Mouse (Mus musculus) intestine, postnatal 0 days (tissue): ENCODE measurements around the gene Gmeb2. TPM values are rescaled to one million over a fixed set of nuclear protein-coding genes. Genes with fewer than 3 reads are reported as not detected.

Source experiments
- ATAC-seq: fragments of 200-750 bp; cut with Nextera tagmentation; 2 replicates; pipeline ENCODE4 v1.8.0; 2017; ENCODE audit warnings: mild to moderate bottlenecking, moderate TSS enrichment, moderate library complexity
- H3K27ac ChIP-seq: fragments of 300-500 bp; sonication (generic); 2 replicates; pipeline ENCODE4 v1.5.1; 2014; ENCODE audit warnings: mild to moderate bottlenecking, low read depth, low read length, moderate library complexity
- H3K27me3 ChIP-seq: fragments of 300-500 bp; sonication (generic); replicated peaks from 2 replicates; pipeline ENCODE4 v1.6.1; 2014; ENCODE audit warnings: low read length, mixed read lengths; ENCODE audit not compliant: control insufficient read depth, insufficient read depth
- H3K36me3 ChIP-seq: fragments of 300-500 bp; sonication (generic); 2 replicates; pipeline ENCODE4 v1.6.1; 2014; ENCODE audit warnings: mild to moderate bottlenecking, moderate library complexity; ENCODE audit not compliant: control insufficient read depth, insufficient read depth
- H3K4me1 ChIP-seq: fragments of 300-500 bp; sonication (generic); replicated peaks from 2 replicates; pipeline ENCODE4 v1.6.1; 2014; ENCODE audit warnings: antibody characterized with exemption, low read length, mixed read lengths; ENCODE audit not compliant: control insufficient read depth, insufficient read depth
- H3K4me2 ChIP-seq: fragments of 300-500 bp; sonication (generic); replicated peaks from 2 replicates; pipeline ENCODE4 v1.6.1; 2014; ENCODE audit warnings: low read depth, mild to moderate bottlenecking, moderate library complexity
- H3K4me3 ChIP-seq: fragments of 300-500 bp; sonication (generic); 2 replicates; pipeline ENCODE4 v1.5.1; 2014; ENCODE audit warnings: low read depth, low read length
- H3K9ac ChIP-seq: fragments of 300-500 bp; sonication (generic); 2 replicates; pipeline ENCODE4 v1.6.1; 2014; ENCODE audit warnings: mild to moderate bottlenecking, low read depth, low read length
- H3K9me3 ChIP-seq: fragments of 300-500 bp; sonication (generic); 2 replicates; pipeline ENCODE4 v1.6.1; 2016; ENCODE audit warnings: mixed run types; ENCODE audit not compliant: control insufficient read depth
- CTCF ChIP-seq: sonication (generic); IDR thresholded peaks from 2 replicates; pipeline ENCODE4 v1.5.1; 2016; ENCODE audit warnings: low read depth, mild to moderate bottlenecking, control low read depth, antibody characterized with exemption, moderate library complexity
- WGBS: fragments of 180-500 bp; shearing (Covaris S2); extraction: QIAGEN DNeasy Blood & Tissue Kit; methylation state at CpG from one replicate; pipeline ENCODE4 v1.1.7; 2014; 5-methylcytosine and 5-hydroxymethylcytosine counted together
- polyA plus RNA-seq: library from polyadenylated mRNA; unstranded; fragments of >200 nt; fragmentation: Nextera tagmentation; extraction: Ambion mirVana; gene quantifications from 2 replicates; pipeline ENCODE4 v1.2.1, GENCODE M21; 2015

The Gmeb2 gene
- polyA plus RNA-seq, 1 experiment from 2014 or later, result 5.4 TPM

DNA sequence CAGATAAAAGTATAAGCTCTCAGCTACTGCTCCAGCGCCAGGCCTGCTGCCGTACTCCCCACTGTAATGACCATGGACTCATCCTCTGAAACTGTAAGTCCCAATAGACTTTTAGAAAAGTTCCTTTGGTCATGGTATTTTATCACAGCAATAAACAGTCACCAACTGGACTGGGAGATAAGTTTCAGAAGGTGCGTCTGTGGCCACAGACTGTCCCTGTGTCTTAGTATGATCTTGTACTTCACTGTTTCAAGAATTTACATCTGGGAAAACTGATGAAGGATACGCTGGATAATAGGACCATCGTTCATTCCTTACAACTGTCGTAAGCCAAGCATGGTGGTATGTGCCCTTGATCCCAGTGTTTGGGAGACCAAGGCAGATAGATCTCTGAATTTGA is 71.8 kb downstream of the Gmeb2 start:
- WGBS, result 86% methylated on average over 6 of the region's 6 CpGs
- H3K27ac ChIP-seq, result no peak overlapping the region
- TF ChIP-seq CTCF, result no peak
- no peaks in the 10 kb centered on the region for H3K36me3 ChIP-seq
- no peaks in the 10 kb centered on the region for H3K9me3 ChIP-seq
- no peaks in the 10 kb centered on the region for H3K4me1 ChIP-seq
- ATAC-seq, result no peak
- H3K27me3 ChIP-seq, result peaks cover 14% of the 10 kb centered on the region
- H3K9ac ChIP-seq, result no peak overlapping the region
- no peak overlapping the region for H3K4me3 ChIP-seq
- H3K4me2 ChIP-seq, result no peak overlapping the region

DNA sequence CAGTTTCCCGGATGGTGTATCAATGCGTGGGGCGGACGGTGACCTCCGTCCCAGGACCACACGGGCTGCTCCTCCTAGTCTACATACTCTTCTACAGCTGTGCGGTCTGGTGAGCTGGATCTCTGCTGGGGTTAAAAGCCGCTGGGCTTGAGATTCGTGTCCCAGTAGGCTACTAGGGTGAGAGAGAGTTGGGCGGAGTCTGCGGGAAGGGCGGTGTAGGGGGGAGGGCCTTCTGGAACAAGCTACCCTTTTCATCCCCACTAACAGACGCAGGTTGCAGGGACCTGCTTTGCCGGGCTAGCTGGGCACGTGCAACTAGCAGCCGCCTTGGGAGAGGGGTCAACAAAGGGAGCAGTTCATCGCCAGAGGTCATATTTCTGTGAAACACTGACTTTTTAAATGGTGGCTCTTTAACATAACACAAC is 74.8 kb downstream of the Gmeb2 start, which contains the start of gene Srms:
Srms (minus strand) TSS at position 165 of the 425 bp plus-strand sequence.
- H3K9ac ChIP-seq, result 0 out of 2 replicates have a peak within 1 kb of the TSS, but pooled peaks have one; percentile 5
- H3K27ac ChIP-seq, result no peak within 1 kb of the TSS
- H3K4me1 ChIP-seq, result no peaks in the 10 kb centered on the region
- H3K4me2 ChIP-seq, result peak within 1 kb of the TSS; percentile 67
- H3K36me3 ChIP-seq, result no peaks in the 10 kb centered on the region
- peaks cover 14% of the 10 kb centered on the region for H3K27me3 ChIP-seq
- 2% methylated on average over 17 of the region's 17 CpGs for WGBS
- peak within 1 kb of the TSS; percentile 29 for H3K4me3 ChIP-seq
- ATAC-seq, result peak; percentile 62
- TF ChIP-seq CTCF, result no peak
- H3K9me3 ChIP-seq, result no peaks in the 10 kb centered on the region

DNA sequence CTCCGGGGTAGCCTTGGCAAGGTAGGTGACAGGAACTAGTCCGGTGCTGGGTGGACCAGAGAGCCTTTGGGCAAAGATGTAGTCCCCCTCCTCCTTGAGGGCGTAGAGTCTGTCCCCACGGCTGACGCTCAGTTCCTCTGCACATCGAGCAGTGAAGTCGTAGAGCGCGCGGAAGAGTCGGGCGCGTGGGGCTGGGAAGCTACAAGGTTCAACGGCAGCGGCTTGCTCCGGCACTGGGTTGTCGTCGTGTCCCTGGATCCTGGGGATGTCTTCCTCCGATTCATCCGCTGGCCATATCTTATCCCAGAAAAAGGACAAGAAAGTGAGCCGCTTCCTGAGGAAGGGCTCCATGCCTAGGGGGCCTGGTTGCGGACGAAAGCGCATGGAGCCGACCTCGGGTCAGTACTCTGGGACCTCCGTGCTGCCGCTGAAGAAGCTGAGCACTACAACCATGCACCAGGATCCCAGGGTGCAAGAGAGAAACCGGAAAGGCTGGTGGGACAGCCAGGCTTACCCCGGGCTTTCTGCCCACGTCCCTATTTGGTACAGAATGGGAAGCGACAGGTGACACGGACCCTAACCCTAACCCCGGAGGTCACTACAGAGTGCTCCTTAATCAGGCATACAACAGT is 75.3 kb downstream of the Gmeb2 start:
- 0 out of 2 replicates have a peak overlapping the region, but pooled peaks have one; percentile 5 for H3K9ac ChIP-seq

DNA sequence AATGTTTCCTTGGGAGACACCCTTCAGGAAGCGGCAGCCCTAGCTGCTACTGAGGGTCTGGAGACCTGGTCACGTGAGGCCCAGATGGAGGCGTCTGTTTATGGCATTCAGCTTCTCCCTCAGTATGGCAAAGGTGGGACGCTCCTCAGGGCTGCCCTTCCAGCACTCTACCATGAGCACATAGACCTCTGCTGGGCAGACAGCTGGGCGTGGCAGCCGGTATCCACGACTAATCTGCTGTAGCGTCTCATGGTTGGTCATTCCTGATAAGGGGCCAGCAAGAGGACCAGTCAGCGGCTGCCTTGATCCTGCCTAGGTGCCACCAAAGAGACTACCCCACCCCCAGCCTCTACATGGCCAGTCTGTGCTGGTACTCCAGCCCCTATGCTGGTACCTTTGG is 81.7 kb downstream of the Gmeb2 start:
- Histone ChIP-seq H3K9me3 (no peaks in the 10 kb centered on the region), H3K9ac (no peak overlapping the region), H3K27ac (no peak overlapping the region), H3K36me3 (no peaks in the 10 kb centered on the region), H3K27me3 (no peaks in the 10 kb centered on the region), H3K4me3 (no peak overlapping the region), H3K4me1 (peaks cover 7% of the 10 kb centered on the region; the same call in 1 of the 2 replicates), H3K4me2 (no peak overlapping the region)
- ATAC-seq, result no peak
- no peak for TF ChIP-seq CTCF
- WGBS, result 52% methylated on average over 9 of the region's 9 CpGs

More for the DNA sequence above, 75.3 kb downstream of the Gmeb2 start:
- H3K4me1 ChIP-seq, result no peaks in the 10 kb centered on the region
- no peak overlapping the region for H3K27ac ChIP-seq
- peaks cover 14% of the 10 kb centered on the region for H3K27me3 ChIP-seq
- ATAC-seq, result 0 out of 2 replicates have a peak, but pooled peaks have one; percentile 15
- WGBS, result 3% methylated on average over 34 of the region's 34 CpGs
- H3K9me3 ChIP-seq, result no peaks in the 10 kb centered on the region
- peak overlapping the region; percentile 67 for H3K4me2 ChIP-seq
- H3K36me3 ChIP-seq, result no peaks in the 10 kb centered on the region
- TF ChIP-seq CTCF, result no peak
- peak overlapping the region; percentile 29 for H3K4me3 ChIP-seq

DNA sequence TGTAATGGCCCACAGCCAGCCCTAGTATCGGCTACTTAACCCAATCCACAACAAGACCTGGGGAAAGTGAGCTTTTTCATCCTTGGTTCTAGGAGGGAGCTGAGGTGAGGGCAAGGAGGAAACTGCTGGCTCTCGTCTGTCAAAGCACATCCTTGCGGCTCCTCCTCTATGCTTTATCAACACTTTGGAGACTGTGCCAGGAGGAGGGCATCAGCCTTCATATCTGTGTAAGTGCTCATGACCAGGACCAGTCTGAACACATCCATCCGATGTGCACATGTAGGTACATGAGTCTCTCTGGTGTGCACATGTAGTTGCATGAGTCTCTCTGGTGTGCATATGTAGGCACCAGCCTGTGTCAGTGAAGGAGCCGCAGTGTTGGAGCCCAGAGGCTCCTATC is 82.2 kb downstream of the Gmeb2 start:
- no peaks in the 10 kb centered on the region for H3K9me3 ChIP-seq
- no peak overlapping the region for H3K4me2 ChIP-seq
- TF ChIP-seq CTCF, result no peak
- H3K27ac ChIP-seq, result no peak overlapping the region
- no peaks in the 10 kb centered on the region for H3K27me3 ChIP-seq
- WGBS, result 79% methylated on average over 5 of the region's 5 CpGs
- H3K36me3 ChIP-seq, result no peaks in the 10 kb centered on the region
- H3K4me3 ChIP-seq, result no peak overlapping the region
- peaks cover 7% of the 10 kb centered on the region; the same call in 1 of the 2 replicates for H3K4me1 ChIP-seq
- H3K9ac ChIP-seq, result no peak overlapping the region
- no peak for ATAC-seq

DNA sequence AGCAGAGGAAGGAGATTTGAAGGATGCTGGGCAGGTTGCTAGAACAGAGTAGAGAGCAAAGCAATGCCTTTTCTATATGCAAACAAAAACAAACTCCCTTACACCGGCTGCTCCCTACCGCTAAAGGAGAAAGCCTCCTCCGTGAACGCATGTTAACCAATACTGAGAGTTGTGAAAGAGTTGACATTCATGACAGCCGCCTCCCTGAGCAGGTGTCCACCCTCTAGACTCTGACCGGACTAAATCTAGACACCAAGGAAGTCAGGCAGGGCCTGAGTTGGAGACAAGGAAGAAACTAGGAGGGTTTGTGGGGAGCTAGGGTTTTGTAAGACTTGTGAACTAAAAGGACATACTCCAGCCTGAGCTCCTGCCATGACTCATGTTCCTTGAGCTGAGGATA is 84.9 kb downstream of the Gmeb2 start:
- 39% methylated on average over 6 of the region's 6 CpGs for WGBS
- Histone ChIP-seq H3K27ac (peak overlapping the region; percentile 70), H3K4me1 (peaks cover 7% of the 10 kb centered on the region; the same call in 1 of the 2 replicates), H3K36me3 (no peaks in the 10 kb centered on the region), H3K9me3 (no peaks in the 10 kb centered on the region), H3K27me3 (no peaks in the 10 kb centered on the region), H3K9ac (no peak overlapping the region), H3K4me3 (no peak overlapping the region), H3K4me2 (peak overlapping the region; percentile 43; the same call in 1 of the 2 replicates)
- TF ChIP-seq CTCF, result no peak
- peak; percentile 87 for ATAC-seq
